Mouse (Mus musculus) heart, postnatal 36 days (tissue): ENCODE data around the gene Gm20489. TPM values are rescaled to one million over a fixed set of nuclear protein-coding genes. Genes with fewer than 3 reads are reported as not detected.

ENCODE experiments used
- DNase-seq, 2 experiments: peaks; one replicate each; pipeline ENCODE4 v3.0.0; 2021 to 2022
- intact Hi-C: fragments of 180-260 bp; cut with DNase I; formaldehyde crosslinking; loops from one replicate; pipeline ENCODE4 v1.15.1; 2025
- total RNA-seq, 2 experiments: library from RNA; stranded (reverse); gene quantifications; 2 replicates each; pipeline ENCODE4 v1.2.3; 2021

Gm20489 gene
- not detected for total RNA-seq

- no peak for DNase-seq
- intact Hi-C loops = no loop called here
These were observed at the start of gene Gm20489 for GRCm38 (mm10) chrX:101268755-101269124. Gene Gm20489, minus strand, starts transcription at chrX:101269023.

DNA sequence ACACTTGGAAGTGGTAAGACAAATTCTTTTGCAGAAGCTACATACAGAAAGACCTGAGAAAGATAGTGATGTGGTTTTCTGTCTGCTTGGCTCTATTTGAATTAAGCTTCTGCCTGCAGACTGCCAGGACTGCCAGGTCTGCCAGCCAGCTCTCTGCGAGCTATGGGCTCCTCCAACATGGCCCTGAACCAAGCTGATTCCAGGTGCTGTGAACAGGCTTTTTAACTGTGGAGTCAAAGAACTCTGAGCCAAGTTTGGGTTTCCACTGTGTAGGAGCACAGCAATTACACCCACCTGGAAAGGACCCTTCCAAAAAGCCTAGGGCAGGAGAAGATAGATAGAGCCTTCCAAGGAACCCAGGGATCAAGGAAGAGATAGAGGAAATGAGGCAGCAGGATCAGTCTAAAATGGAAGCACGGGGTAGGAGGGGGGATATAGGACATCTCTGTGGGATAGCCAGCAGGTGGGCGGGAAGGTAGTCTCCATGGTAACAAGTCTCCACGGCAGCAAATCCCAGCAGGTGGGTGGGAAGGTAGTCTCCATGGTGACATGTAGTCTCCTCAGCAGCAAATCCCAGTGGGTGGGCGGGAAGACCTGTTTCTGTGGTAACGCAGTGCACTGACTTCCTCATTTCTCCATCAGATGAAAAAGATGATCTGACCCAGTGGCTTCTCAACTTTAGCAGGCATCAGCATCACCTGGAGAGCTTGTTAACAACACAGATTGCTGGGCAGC, 45.0 kb upstream of the Gm20489 start:
- intact Hi-C loops = no loop called here

GRCm38 (mm10) chrX:101309299-101309698, 40.5 kb upstream of the Gm20489 start:
- intact Hi-C loops = no loop called here
- no peak for DNase-seq

More for the DNA sequence above, 45.0 kb upstream of the Gm20489 start:
- DNase-seq = no peak

GRCm38 (mm10) chrX:101304646-101305045, 35.8 kb upstream of the Gm20489 start:
- intact Hi-C loops = no loop called here
- no peak for DNase-seq

DNA sequence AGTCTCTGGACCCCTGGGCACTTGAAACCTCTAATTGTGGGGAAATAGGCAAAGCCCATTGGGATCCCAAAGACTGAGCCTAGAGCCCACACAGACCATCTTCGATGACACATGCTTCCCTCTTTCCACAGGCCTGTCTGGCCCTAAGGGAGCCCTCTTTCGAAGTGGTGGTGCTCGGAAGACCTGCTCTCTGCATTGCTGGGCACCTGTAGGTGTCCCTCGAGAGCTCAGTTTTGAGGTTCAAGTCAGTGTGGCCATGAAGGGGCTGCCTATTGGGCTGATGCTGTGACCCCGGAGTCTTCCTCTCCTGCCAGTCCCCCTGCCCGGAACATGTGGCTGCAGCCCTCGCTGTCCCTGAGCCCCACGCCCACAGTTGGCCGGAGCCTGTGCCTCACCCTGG, 32.8 kb upstream of the Gm20489 start:
- no peak for DNase-seq
- intact Hi-C loops = no loop called here

GRCm38 (mm10) chrX:101300427-101301030, 31.7 kb upstream of the Gm20489 start:
- intact Hi-C loops = no loop called here
- no peak for DNase-seq

DNA sequence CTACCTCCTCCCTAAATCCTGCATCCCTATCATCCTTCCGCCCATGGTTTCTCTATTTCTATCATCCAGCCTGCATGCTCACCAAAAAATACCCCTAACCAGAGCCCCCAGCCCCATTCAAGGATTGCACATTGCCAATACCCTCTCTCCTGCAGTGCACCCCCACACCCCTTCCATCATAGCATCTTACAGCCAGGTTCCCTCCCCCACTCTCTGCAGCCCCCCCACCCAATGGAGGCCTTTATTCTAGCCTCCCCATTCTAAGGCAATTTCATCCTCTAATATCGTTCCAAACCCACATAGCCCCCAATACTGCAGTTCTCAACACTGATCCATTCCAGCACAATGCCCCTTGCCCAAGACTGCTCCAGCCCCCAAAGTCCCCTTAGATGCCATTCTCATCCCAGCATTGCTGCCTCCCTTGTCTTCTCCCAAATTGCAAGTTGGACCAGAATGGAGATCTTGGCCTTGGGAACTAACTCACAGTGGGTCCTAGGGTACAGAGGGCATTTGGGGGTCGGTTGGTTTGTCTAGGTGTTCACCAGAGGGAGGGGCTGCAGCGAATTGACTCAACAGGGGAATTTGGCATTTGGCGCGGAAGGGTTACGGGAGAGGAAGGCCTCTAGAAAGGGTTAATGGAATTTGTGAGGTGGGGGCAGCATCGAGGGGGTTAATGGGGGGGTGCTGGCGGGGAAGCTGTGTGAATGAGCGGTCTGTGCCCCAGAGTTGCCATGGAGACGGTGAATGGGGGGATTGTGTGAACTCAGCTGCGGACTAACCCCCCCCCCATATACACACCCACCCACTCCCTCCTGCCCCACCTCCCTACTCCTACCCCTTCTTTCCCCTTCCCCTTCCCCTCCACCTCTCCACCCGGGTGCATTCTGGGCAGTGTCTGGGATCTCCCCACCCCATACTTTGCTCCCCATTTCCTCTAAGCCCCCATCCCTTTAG, 30.9 kb upstream of the Gm20489 start:
- no peak for DNase-seq
- intact Hi-C loops = no loop called here

DNA sequence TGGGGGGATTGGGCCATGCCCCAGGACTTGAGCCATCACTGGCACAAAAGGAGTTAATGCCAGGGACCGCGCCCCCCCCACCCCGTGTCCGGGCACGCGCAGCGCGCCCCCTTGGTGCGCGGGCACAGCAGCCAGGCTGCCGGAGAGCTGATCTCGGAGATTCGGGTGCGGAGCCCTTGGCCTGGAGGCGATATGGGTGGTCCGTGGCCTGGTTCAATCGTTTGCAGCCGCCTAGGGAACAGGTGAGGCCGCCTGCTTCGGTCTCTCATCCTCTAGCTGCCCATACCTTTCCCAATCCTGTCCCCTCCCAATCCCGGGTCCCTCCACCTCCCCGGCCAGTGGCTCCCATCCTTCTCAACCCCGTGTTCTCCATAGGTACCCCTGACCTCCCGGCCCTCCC, 30.2 kb upstream of the Gm20489 start, which contains the start of gene Nlgn3:
Gene Nlgn3, plus strand, starts transcription at position 114 of the 400 bp plus-strand sequence.
- intact Hi-C loops = no loop called here
- DNase-seq = no peak

DNA sequence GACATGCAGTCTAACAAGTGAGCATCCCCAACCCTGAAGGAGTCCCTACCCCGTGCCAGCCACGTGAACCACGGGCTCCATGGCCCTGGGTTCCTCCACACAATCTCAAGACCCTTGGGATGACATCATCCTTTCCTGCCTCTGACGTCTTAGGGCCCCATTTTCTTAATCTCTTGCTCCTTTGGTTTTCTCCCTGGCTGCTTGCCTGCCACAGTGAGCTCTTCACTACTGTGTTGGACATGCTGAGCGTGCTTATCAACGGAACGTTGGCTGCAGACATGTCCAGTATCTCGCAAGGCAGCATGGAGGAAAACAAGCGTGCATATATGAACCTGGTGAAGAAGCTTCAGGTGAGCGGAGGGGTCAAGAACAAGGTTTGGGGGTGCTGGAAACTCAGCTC, 21.3 kb upstream of the Gm20489 start:
- no peak for DNase-seq
- intact Hi-C loops = no loop called here

DNA sequence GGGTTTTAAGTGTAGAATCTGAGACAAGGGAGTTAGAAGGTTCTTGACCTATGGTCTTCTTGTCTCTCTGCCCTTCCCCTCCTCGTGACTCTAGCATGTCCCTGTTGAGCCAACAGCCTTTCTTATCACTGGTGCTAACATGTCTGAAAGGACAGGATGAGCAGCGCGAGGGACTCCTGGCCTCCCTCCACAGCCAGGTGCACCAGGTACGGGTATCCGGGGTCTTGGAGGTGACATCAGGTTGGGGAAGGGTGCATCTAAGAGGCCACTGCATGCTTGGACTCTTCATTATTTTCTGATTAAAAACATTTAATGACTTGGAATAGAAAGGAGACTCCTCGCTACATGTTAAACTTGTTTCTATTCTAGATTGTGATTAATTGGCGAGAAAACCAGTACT, 20.2 kb upstream of the Gm20489 start:
- DNase-seq = no peak
- intact Hi-C loops = loop anchor here (5.0 kb wide), 1 partner anchor 157 kb away; no protein-coding TSS in a partner anchor

DNA sequence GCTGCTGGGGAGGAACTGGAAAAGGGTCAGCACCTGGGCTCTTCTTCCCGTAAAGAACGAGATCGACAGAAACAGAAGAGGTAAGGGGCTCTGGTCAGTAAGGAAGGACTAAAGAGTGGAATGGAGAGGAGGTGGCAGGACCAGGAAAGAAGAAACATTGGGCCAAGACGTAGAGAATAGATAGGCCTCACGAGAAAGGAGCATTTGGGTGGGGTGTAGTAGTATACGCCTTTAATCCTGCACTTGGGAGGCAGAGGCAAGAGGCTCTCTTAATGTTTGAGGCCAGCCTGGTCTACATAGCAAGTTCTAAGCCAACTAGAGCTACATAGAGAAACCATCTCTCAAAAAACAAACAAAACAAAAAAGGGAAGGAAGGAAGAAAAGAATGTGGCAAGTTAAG, 19.6 kb upstream of the Gm20489 start:
- DNase-seq = no peak
- intact Hi-C loops = loop anchor here (5.0 kb wide), 1 partner anchor 156 kb away; no protein-coding TSS in a partner anchor

- no peak for DNase-seq
- intact Hi-C loops = loop anchor here (5.0 kb wide), 1 partner anchor 155 kb away; no protein-coding TSS in a partner anchor
These were observed 18.7 kb upstream of the Gm20489 start for GRCm38 (mm10) chrX:101287543-101287942.

GRCm38 (mm10) chrX:101285953-101286670, 17.3 kb upstream of the Gm20489 start:
- no peak for DNase-seq
- intact Hi-C loops = loop anchor here (5.0 kb wide), 1 partner anchor 154 kb away; no protein-coding TSS in a partner anchor

GRCm38 (mm10) chrX:101285534-101285933, 16.7 kb upstream of the Gm20489 start:
- DNase-seq = peak; percentile 33 to 52
- intact Hi-C loops = loop anchor here (5.0 kb wide), 1 partner anchor 153 kb away; no protein-coding TSS in a partner anchor

- intact Hi-C loops = no loop called here
- DNase-seq = no peak
These were observed 14.0 kb upstream of the Gm20489 start for GRCm38 (mm10) chrX:101282813-101283212.

GRCm38 (mm10) chrX:101273875-101274738, 5.3 kb upstream of the Gm20489 start, which contains the start of gene Med12:
Gene Med12, plus strand, starts transcription at chrX:101274030.
- intact Hi-C loops = loop anchor here (2.0 to 5.0 kb wide), 3 partner anchors 19 to 363 kb away; partner anchors contain the start of genes Foxo4 and Snx12
- DNase-seq = peak; percentile 84 to 86

DNA sequence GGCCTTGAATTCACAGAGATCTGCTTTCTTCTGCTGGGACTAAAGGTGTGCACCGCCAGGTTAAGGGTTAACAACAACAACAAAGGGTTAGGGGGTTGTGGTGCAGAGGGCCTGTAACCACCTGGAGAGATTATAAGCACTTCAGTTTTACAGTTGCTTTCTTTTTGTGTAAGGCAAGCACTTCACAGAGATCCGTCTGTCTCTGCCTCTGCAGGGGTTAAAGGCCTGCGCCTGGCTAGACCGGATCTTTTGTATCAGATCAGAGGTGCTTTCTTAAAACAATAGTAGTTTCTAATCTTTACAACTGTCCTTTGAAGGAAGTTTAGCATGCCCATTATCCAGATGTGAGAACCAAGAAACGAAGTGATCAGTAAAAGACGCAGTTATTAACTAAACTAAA, 4.6 kb upstream of the Gm20489 start:
- no peak for DNase-seq
- intact Hi-C loops = loop anchor here (2.0 to 5.0 kb wide), 3 partner anchors 19 to 364 kb away; partner anchors contain the start of genes Foxo4 and Snx12

- no peak for DNase-seq
- intact Hi-C loops = no loop called here
These were observed 633 bp downstream of the Gm20489 start, which contains the start of gene Il2rg for GRCm38 (mm10) chrX:101268025-101268754. Gene Il2rg, minus strand, starts transcription at chrX:101268255.
